In genomic region chr13:51274639-51275038, GRCm38 (mm10) we compare ENCODE assay signal across 9 mouse cellular contexts.
DNase-seq lines count a peak whose midpoint lies in the region; TF ChIP-seq lines count a peak whose summit lies in the region.
"Had no signal": no experiment of that assay in that cellular context is flagged by ENCODE, and none has a peak within 500 bp of the region (broad histone marks: within the 10 kb centered on the region; RNA-seq: fewer than 3 reads in every experiment).

No protein-coding gene starts in this region.

- intact Hi-C loops in left cerebral cortex, postnatal 25 days (cut with DNase I): no loop called here

- DNase-seq in embryo, embryonic 10.5 days (ENCODE audit: low spot score): peak; percentile 44
- no peak for DNase-seq in embryo, embryonic 10 days (ENCODE audit: low spot score)
- peak; percentile 77 for DNase-seq in heart, adult 8-10 months (ENCODE audit: low spot score)
- peak; percentile 77 to 84 for DNase-seq in kidney, postnatal 4 days
- peak; percentile 21 to 61 for DNase-seq in spleen, adult 2 months (ENCODE audit: low read depth in 1 of 2, low spot score in 2 of 2)
- DNase-seq in neural tube, embryonic 10.5 days (ENCODE audit: extremely low spot score, low spot score): no peak
- DNase-seq in left cerebral cortex, postnatal 25 days (ENCODE audit: low spot score in 2 of 2): no peak
- DNase-seq in layer of hippocampus, adult 18-20 months (ENCODE audit: low spot score in 2 of 2): no peak

- 34% methylated on average over 5 of the region's 5 CpGs for WGBS in spleen, adult 2 months

- H3K4me3 ChIP-seq in spleen, adult 2 months (ENCODE audit: extremely low read depth, insufficient read depth, insufficient read length): no peak overlapping the region

- H3K4me1 ChIP-seq in spleen, adult 2 months (ENCODE audit: control insufficient read depth, insufficient read depth, insufficient read length): peaks cover 16% of the 10 kb centered on the region; the same call in 1 of the 2 replicates

- TF ChIP-seq POLR2A in spleen, adult 2 months (IDR thresholded peaks at IDR 0.05; ENCODE audit: low read depth, low read length): no peak

- H3K27me3 ChIP-seq in spleen, adult 2 months (ENCODE audit: control insufficient read depth, insufficient read depth, low read length): no peaks in the 10 kb centered on the region

- no peak for TF ChIP-seq CTCF in spleen, adult 2 months (IDR thresholded peaks at IDR 0.05; ENCODE audit: extremely low read depth, insufficient read depth, insufficient read length, insufficient replicate concordance)

- H3K36me3 ChIP-seq in spleen, adult 2 months (ENCODE audit: control insufficient read depth, insufficient read depth, low read length): no peaks in the 10 kb centered on the region

- H3K27ac ChIP-seq in spleen, adult 2 months (ENCODE audit: insufficient read depth, low read length): peak overlapping the region; percentile 24; the same call in 1 of the 2 replicates
- H3K27ac ChIP-seq: liver, embryonic 14.5 days had no signal

Comparison
In these comparisons a context has a peak if more than half of its experiments do, and no peak if none do; other contexts are left out.
1. DNase-seq: peak in embryo, embryonic 10.5 days (single experiment), heart, adult 8-10 months (single experiment), kidney, postnatal 4 days (2 of 2) and spleen, adult 2 months (2 of 2); none in embryo, embryonic 10 days (single experiment), neural tube, embryonic 10.5 days (single experiment), left cerebral cortex, postnatal 25 days (0 of 2) and layer of hippocampus, adult 18-20 months (0 of 2).